ENCODE assay signal across 26 mouse cellular contexts in the genomic region with DNA sequence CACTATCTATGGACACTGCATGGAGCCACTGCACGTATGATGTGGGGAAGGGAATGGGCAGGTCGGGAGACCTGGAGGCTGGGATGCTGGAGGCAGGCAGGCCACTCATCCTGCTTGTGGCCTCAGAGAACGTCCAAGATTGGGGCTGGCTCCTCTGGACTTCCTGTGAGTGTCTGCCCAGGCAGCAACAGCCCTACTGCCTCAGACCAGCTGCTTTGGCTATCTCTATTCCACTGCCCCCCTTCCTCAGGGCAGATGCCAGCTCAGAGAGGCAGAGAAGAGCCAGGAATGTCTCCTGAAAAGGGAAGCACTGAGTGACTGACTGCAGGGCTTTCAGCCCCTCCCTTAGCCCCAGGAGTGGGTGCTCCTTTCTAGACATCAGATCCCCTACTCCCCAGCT. TPM values are rescaled to one million over a fixed set of nuclear protein-coding genes. Genes with fewer than 3 reads are reported as not detected.
"Had no signal": no experiment of that assay in that cellular context is flagged by ENCODE, and none has a peak within 500 bp of the region (broad histone marks: within the 10 kb centered on the region; RNA-seq: fewer than 3 reads in every experiment).

No protein-coding gene starts in this region.

- ATAC-seq: inflammation-experienced regulatory T-cells, adult 6 months; intestine, embryonic 15.5 days; intestine, postnatal 0 days; liver, postnatal 0 days had no signal

- H3K4me1 ChIP-seq: intestine, embryonic 15.5 days; limb, embryonic 10.5 days; limb, embryonic 12.5 days; liver, embryonic 13.5 days; liver, embryonic 15.5 days had no signal

- H3K9me3 ChIP-seq: heart, embryonic 10.5 days; heart, embryonic 12.5 days; intestine, embryonic 15.5 days; limb, embryonic 10.5 days; limb, embryonic 12.5 days; liver, embryonic 13.5 days; liver, embryonic 15.5 days had no signal

- DNase-seq: gastrocnemius, adult 2 months; gastrocnemius, postnatal 10 days; gastrocnemius, postnatal 25 days; heart, adult 18-20 months; heart, postnatal 10 days; heart, postnatal 4 days; kidney, adult 18-20 months; kidney, adult 8-10 months; kidney, postnatal 10 days; kidney, postnatal 25 days; kidney, postnatal 4 days; liver; liver, embryonic 13.5 days; liver, postnatal 0 days had no signal

- H3K9ac ChIP-seq: heart, embryonic 12.5 days; hindbrain, embryonic 14.5 days; intestine, embryonic 15.5 days; limb, embryonic 12.5 days; liver, embryonic 13.5 days; liver, embryonic 15.5 days; liver, postnatal 0 days had no signal

- H3K36me3 ChIP-seq: intestine, embryonic 15.5 days; liver, embryonic 13.5 days; liver, embryonic 15.5 days had no signal

- H3K27me3 ChIP-seq: heart, embryonic 12.5 days; intestine, embryonic 15.5 days; limb, embryonic 12.5 days; liver, embryonic 13.5 days; liver, embryonic 15.5 days had no signal

- H3K4me3 ChIP-seq: gastrocnemius, adult 2 months; heart, embryonic 10.5 days; heart, embryonic 12.5 days; intestine, embryonic 15.5 days; left cerebral cortex, adult 2 months; limb, embryonic 10.5 days; limb, embryonic 12.5 days; liver, embryonic 13.5 days; liver, embryonic 15.5 days had no signal

- H3K4me2 ChIP-seq: heart, embryonic 12.5 days; hindbrain, embryonic 14.5 days; intestine, embryonic 15.5 days; limb, embryonic 12.5 days; liver, embryonic 11.5 days; liver, embryonic 13.5 days; liver, embryonic 15.5 days had no signal

- H3K27ac ChIP-seq: heart, embryonic 10.5 days; hindbrain, embryonic 14.5 days; intestine, embryonic 15.5 days; left cerebral cortex, adult 2 months; limb, embryonic 10.5 days; limb, embryonic 12.5 days; liver, embryonic 13.5 days; liver, embryonic 15.5 days had no signal

RNA-seq across cellular contexts. Expression of gene Camk1g, which starts 23.2 kb away (rescaled TPM):
- total RNA-seq: granulocyte monocyte progenitor cell, adult 5-6 weeks had no signal
- polyA plus RNA-seq: inflammation-experienced regulatory T-cells, adult 6 months had no signal
